Mouse (Mus musculus): ENCODE measurements around the gene 2310057N15Rik. TPM values are rescaled to one million over a fixed set of nuclear protein-coding genes. Genes with fewer than 3 reads are reported as not detected.

Gene 2310057N15Rik
- polyA plus RNA-seq, 2 experiments, result not detected

GRCm38 (mm10) chr16:88747943-88748342, 26.1 kb downstream of the 2310057N15Rik start:
- no peak for DNase-seq (ENCODE audit: low spot score)
- 22% methylated on average over 4 of the region's 4 CpGs for WGBS
- no peak for TF ChIP-seq POLR2A (IDR thresholded peaks at IDR 0.05; ENCODE audit: borderline replicate concordance, extremely low read depth, insufficient read depth, insufficient read length)
- H3K27me3 ChIP-seq (ENCODE audit: control insufficient read depth, insufficient read depth, low read length), result no peaks in the 10 kb centered on the region
- H3K9me3 ChIP-seq (ENCODE audit: control insufficient read depth, low read length), result no peaks in the 10 kb centered on the region
- H3K27ac ChIP-seq (replicated peaks; ENCODE audit: low read depth, low read length), result no peak overlapping the region
- ATAC-seq (ENCODE audit: low FRiP score, low read depth), result no peak
- no peaks in the 10 kb centered on the region for H3K36me3 ChIP-seq (ENCODE audit: control insufficient read depth, insufficient read depth, low read length)
- H3K4me1 ChIP-seq (ENCODE audit: control insufficient read depth, insufficient read depth, low read length), result no peaks in the 10 kb centered on the region
- no peak overlapping the region for H3K4me3 ChIP-seq (replicated peaks; ENCODE audit: low read length)
- no peak overlapping the region for H3K4me2 ChIP-seq (replicated peaks; ENCODE audit: low read depth, low read length, severe bottlenecking)
- H3K9ac ChIP-seq (ENCODE audit: low read depth, low read length, severe bottlenecking), result no peak overlapping the region

GRCm38 (mm10) chr16:88744750-88745340, 29.2 kb downstream of the 2310057N15Rik start:
- Histone ChIP-seq H3K9ac (ENCODE audit: low read depth, low read length, severe bottlenecking) (no peak overlapping the region), H3K27me3 (ENCODE audit: control insufficient read depth, insufficient read depth, low read length) (no peaks in the 10 kb centered on the region), H3K4me3 (replicated peaks; ENCODE audit: low read length) (no peak overlapping the region), H3K36me3 (ENCODE audit: control insufficient read depth, insufficient read depth, low read length) (no peaks in the 10 kb centered on the region), H3K9me3 (ENCODE audit: control insufficient read depth, low read length) (no peaks in the 10 kb centered on the region), H3K4me2 (replicated peaks; ENCODE audit: low read depth, low read length, severe bottlenecking) (no peak overlapping the region), H3K27ac (replicated peaks; ENCODE audit: low read depth, low read length) (no peak overlapping the region), H3K4me1 (ENCODE audit: control insufficient read depth, insufficient read depth, low read length) (no peaks in the 10 kb centered on the region)
- ATAC-seq (ENCODE audit: low FRiP score, low read depth) (no peak), DNase-seq (ENCODE audit: low spot score) (no peak)
- 84% methylated on average over 4 of the region's 4 CpGs for WGBS
- TF ChIP-seq POLR2A (IDR thresholded peaks at IDR 0.05; ENCODE audit: borderline replicate concordance, extremely low read depth, insufficient read depth, insufficient read length), result no peak

- DNase-seq (ENCODE audit: low spot score), result peak; percentile 54
- ATAC-seq (ENCODE audit: low FRiP score, low read depth), result peak; percentile 62
- WGBS, result 34% methylated on average over 2 of the region's 2 CpGs
These were observed 38.6 kb downstream of the 2310057N15Rik start for GRCm38 (mm10) chr16:88735391-88735790.

GRCm38 (mm10) chr16:88728812-88729275, 45.2 kb downstream of the 2310057N15Rik start, which contains the start of gene Krtap13-1:
Krtap13-1 (plus strand) TSS chr16:88728862.
- Histone ChIP-seq H3K27me3 (ENCODE audit: control insufficient read depth, insufficient read depth, low read length) (no peaks in the 10 kb centered on the region), H3K4me2 (replicated peaks; ENCODE audit: low read depth, low read length, severe bottlenecking) (no peak within 1 kb of the TSS), H3K36me3 (ENCODE audit: control insufficient read depth, insufficient read depth, low read length) (no peaks in the 10 kb centered on the region), H3K4me3 (replicated peaks; ENCODE audit: low read length) (no peak within 1 kb of the TSS), H3K9ac (ENCODE audit: low read depth, low read length, severe bottlenecking) (no peak within 1 kb of the TSS), H3K4me1 (ENCODE audit: control insufficient read depth, insufficient read depth, low read length) (no peaks in the 10 kb centered on the region), H3K9me3 (ENCODE audit: control insufficient read depth, low read length) (no peaks in the 10 kb centered on the region), H3K27ac (replicated peaks; ENCODE audit: low read depth, low read length) (no peak within 1 kb of the TSS)
- DNase-seq (ENCODE audit: low spot score) (no peak), ATAC-seq (ENCODE audit: low FRiP score, low read depth) (no peak)
- 75% methylated on average over 4 of the region's 4 CpGs for WGBS
- TF ChIP-seq POLR2A (IDR thresholded peaks at IDR 0.05; ENCODE audit: borderline replicate concordance, extremely low read depth, insufficient read depth, insufficient read length), result no peak

More at GRCm38 (mm10) chr16:88735391-88735790, 38.6 kb downstream of the 2310057N15Rik start:
- Histone ChIP-seq H3K4me2 (replicated peaks; ENCODE audit: low read depth, low read length, severe bottlenecking) (no peak overlapping the region), H3K36me3 (ENCODE audit: control insufficient read depth, insufficient read depth, low read length) (no peaks in the 10 kb centered on the region), H3K27ac (replicated peaks; ENCODE audit: low read depth, low read length) (no peak overlapping the region), H3K27me3 (ENCODE audit: control insufficient read depth, insufficient read depth, low read length) (no peaks in the 10 kb centered on the region), H3K4me1 (ENCODE audit: control insufficient read depth, insufficient read depth, low read length) (no peaks in the 10 kb centered on the region), H3K9ac (ENCODE audit: low read depth, low read length, severe bottlenecking) (no peak overlapping the region), H3K9me3 (ENCODE audit: control insufficient read depth, low read length) (no peaks in the 10 kb centered on the region), H3K4me3 (replicated peaks; ENCODE audit: low read length) (no peak overlapping the region)
- no peak for TF ChIP-seq POLR2A (IDR thresholded peaks at IDR 0.05; ENCODE audit: borderline replicate concordance, extremely low read depth, insufficient read depth, insufficient read length)

Other genes with a start within 250 kb of the 2310057N15Rik start
- 2.4 TPM in 2 replicates for gene Cldn8, start 211.0 kb downstream of the 2310057N15Rik start, polyA plus RNA-seq (2012; rRNA removed)
- 4.5 and 5.8 TPM in 2 replicates for gene Cldn8, start 211.0 kb downstream of the 2310057N15Rik start, polyA plus RNA-seq (2014; fragmentation: Nextera tagmentation; extraction: Ambion mirVana)
- not detected in 2 replicates for gene Krtap24-1, start 161.9 kb downstream of the 2310057N15Rik start, polyA plus RNA-seq (2012; rRNA removed)
- gene Krtap24-1, start 161.9 kb downstream of the 2310057N15Rik start, polyA plus RNA-seq (2014; fragmentation: Nextera tagmentation; extraction: Ambion mirVana), result not detected in 2 replicates
- not detected in 2 replicates for gene 2310079G19Rik, start 146.5 kb downstream of the 2310057N15Rik start, polyA plus RNA-seq (2012; rRNA removed)
- gene 2310079G19Rik, start 146.5 kb downstream of the 2310057N15Rik start, polyA plus RNA-seq (2014; fragmentation: Nextera tagmentation; extraction: Ambion mirVana), result not detected in 2 replicates
- not detected in 2 replicates for gene Krtap26-1, start 126.4 kb downstream of the 2310057N15Rik start, polyA plus RNA-seq (2012; rRNA removed)
- not detected in 2 replicates for gene Krtap26-1, start 126.4 kb downstream of the 2310057N15Rik start, polyA plus RNA-seq (2014; fragmentation: Nextera tagmentation; extraction: Ambion mirVana)
- gene Krtap27-1, start 102.5 kb downstream of the 2310057N15Rik start, polyA plus RNA-seq (2012; rRNA removed), result not detected in 2 replicates
- gene Krtap27-1, start 102.5 kb downstream of the 2310057N15Rik start, polyA plus RNA-seq (2014; fragmentation: Nextera tagmentation; extraction: Ambion mirVana), result not detected in 2 replicates
- gene 2310061N02Rik, start 66.2 kb downstream of the 2310057N15Rik start, polyA plus RNA-seq (2012; rRNA removed), result not detected in 2 replicates
- gene 2310061N02Rik, start 66.2 kb downstream of the 2310057N15Rik start, polyA plus RNA-seq (2014; fragmentation: Nextera tagmentation; extraction: Ambion mirVana), result not detected in 2 replicates
- not detected in 2 replicates for gene Krtap13-1, start 45.3 kb downstream of the 2310057N15Rik start, polyA plus RNA-seq (2012; rRNA removed)
- gene Krtap13-1, start 45.3 kb downstream of the 2310057N15Rik start, polyA plus RNA-seq (2014; fragmentation: Nextera tagmentation; extraction: Ambion mirVana), result not detected in 2 replicates
- not detected in 2 replicates for gene Krtap13, start 22.6 kb downstream of the 2310057N15Rik start, polyA plus RNA-seq (2012; rRNA removed)
- not detected in 2 replicates for gene Krtap13, start 22.6 kb downstream of the 2310057N15Rik start, polyA plus RNA-seq (2014; fragmentation: Nextera tagmentation; extraction: Ambion mirVana)
- gene 2310034C09Rik, start 15.4 kb downstream of the 2310057N15Rik start, polyA plus RNA-seq (2012; rRNA removed), result not detected in 2 replicates
- not detected in 2 replicates for gene 2310034C09Rik, start 15.4 kb downstream of the 2310057N15Rik start, polyA plus RNA-seq (2014; fragmentation: Nextera tagmentation; extraction: Ambion mirVana)
- not detected in 2 replicates for gene Gm5965, start 3.7 kb upstream of the 2310057N15Rik start, polyA plus RNA-seq (2012; rRNA removed)
- gene Gm5965, start 3.7 kb upstream of the 2310057N15Rik start, polyA plus RNA-seq (2014; fragmentation: Nextera tagmentation; extraction: Ambion mirVana), result not detected in 2 replicates
- not detected in 2 replicates for gene Gm20741, start 38.0 kb upstream of the 2310057N15Rik start, polyA plus RNA-seq (2012; rRNA removed)
- gene Gm20741, start 38.0 kb upstream of the 2310057N15Rik start, polyA plus RNA-seq (2014; fragmentation: Nextera tagmentation; extraction: Ambion mirVana), result not detected in 2 replicates
- gene Krtap15, start 46.0 kb upstream of the 2310057N15Rik start, polyA plus RNA-seq (2012; rRNA removed), result not detected in 2 replicates
- gene Krtap15, start 46.0 kb upstream of the 2310057N15Rik start, polyA plus RNA-seq (2014; fragmentation: Nextera tagmentation; extraction: Ambion mirVana), result not detected in 2 replicates
- not detected in 2 replicates for gene Krtap14, start 51.9 kb upstream of the 2310057N15Rik start, polyA plus RNA-seq (2012; rRNA removed)
- not detected in 2 replicates for gene Krtap14, start 51.9 kb upstream of the 2310057N15Rik start, polyA plus RNA-seq (2014; fragmentation: Nextera tagmentation; extraction: Ambion mirVana)
- not detected in 2 replicates for gene Krtap19-1, start 95.2 kb upstream of the 2310057N15Rik start, polyA plus RNA-seq (2012; rRNA removed)
- gene Krtap19-1, start 95.2 kb upstream of the 2310057N15Rik start, polyA plus RNA-seq (2014; fragmentation: Nextera tagmentation; extraction: Ambion mirVana), result not detected in 2 replicates
- not detected in 2 replicates for gene Krtap19-2, start 100.1 kb upstream of the 2310057N15Rik start, polyA plus RNA-seq (2012; rRNA removed)
- gene Krtap19-2, start 100.1 kb upstream of the 2310057N15Rik start, polyA plus RNA-seq (2014; fragmentation: Nextera tagmentation; extraction: Ambion mirVana), result not detected in 2 replicates
- gene Krtap19-3, start 103.8 kb upstream of the 2310057N15Rik start, polyA plus RNA-seq (2012; rRNA removed), result not detected in 2 replicates
- not detected in 2 replicates for gene Krtap19-3, start 103.8 kb upstream of the 2310057N15Rik start, polyA plus RNA-seq (2014; fragmentation: Nextera tagmentation; extraction: Ambion mirVana)
- not detected in 2 replicates for gene Krtap19-4, start 110.9 kb upstream of the 2310057N15Rik start, polyA plus RNA-seq (2012; rRNA removed)
- gene Krtap19-4, start 110.9 kb upstream of the 2310057N15Rik start, polyA plus RNA-seq (2014; fragmentation: Nextera tagmentation; extraction: Ambion mirVana), result not detected in 2 replicates
- gene Krtap19-5, start 122.3 kb upstream of the 2310057N15Rik start, polyA plus RNA-seq (2012; rRNA removed), result not detected in 2 replicates
- gene Krtap19-5, start 122.3 kb upstream of the 2310057N15Rik start, polyA plus RNA-seq (2014; fragmentation: Nextera tagmentation; extraction: Ambion mirVana), result not detected in 2 replicates
- gene Krtap19-9b, start 158.1 kb upstream of the 2310057N15Rik start, polyA plus RNA-seq (2012; rRNA removed), result not detected in 2 replicates
- not detected in 2 replicates for gene Krtap19-9b, start 158.1 kb upstream of the 2310057N15Rik start, polyA plus RNA-seq (2014; fragmentation: Nextera tagmentation; extraction: Ambion mirVana)
- gene Krtap16-3, start 188.7 kb upstream of the 2310057N15Rik start, polyA plus RNA-seq (2012; rRNA removed), result not detected in 2 replicates
- gene Krtap16-3, start 188.7 kb upstream of the 2310057N15Rik start, polyA plus RNA-seq (2014; fragmentation: Nextera tagmentation; extraction: Ambion mirVana), result not detected in 2 replicates
- gene Krtap22-2, start 236.6 kb upstream of the 2310057N15Rik start, polyA plus RNA-seq (2012; rRNA removed), result not detected in 2 replicates
- not detected in 2 replicates for gene Krtap22-2, start 236.6 kb upstream of the 2310057N15Rik start, polyA plus RNA-seq (2014; fragmentation: Nextera tagmentation; extraction: Ambion mirVana)
- not detected in 2 replicates for gene Gm10229, start 241.1 kb upstream of the 2310057N15Rik start, polyA plus RNA-seq (2012; rRNA removed)
- gene Gm10229, start 241.1 kb upstream of the 2310057N15Rik start, polyA plus RNA-seq (2014; fragmentation: Nextera tagmentation; extraction: Ambion mirVana), result not detected in 2 replicates

All from limb, embryonic 14.5 days (tissue).